Mouse (Mus musculus): ENCODE measurements around the gene Fam168a.

DNA sequence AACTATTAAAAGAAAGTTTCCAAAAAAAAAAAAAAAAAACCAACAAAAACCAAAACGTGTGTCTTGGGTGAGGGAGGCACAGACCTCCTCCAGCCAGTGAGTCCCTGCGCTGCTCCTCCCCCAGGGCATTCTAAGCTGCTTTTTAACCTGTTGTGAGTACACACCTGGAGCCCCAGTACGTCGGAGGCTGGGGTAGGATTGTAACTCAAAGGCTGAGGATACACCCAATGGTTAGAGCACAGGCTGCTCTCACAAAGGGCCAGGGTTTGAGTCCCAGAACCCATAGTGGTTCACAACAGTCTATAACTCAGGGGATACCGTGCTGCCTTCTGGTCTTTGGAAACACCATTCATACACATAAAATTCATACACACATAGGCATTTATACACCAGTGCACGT lies 135.2 kb downstream of the Fam168a start:
- TF ChIP-seq CTCF (IDR thresholded peaks at IDR 0.05; ENCODE audit: extremely low read depth, insufficient read depth, low read length) (no peak), POLR2A (IDR thresholded peaks at IDR 0.05; ENCODE audit: extremely low read depth, insufficient read depth, low read length) (no peak)

Data from cortical plate, adult 2 months (tissue).